Mouse (Mus musculus): ENCODE results near the gene Gm28308.

Gm28308 gene

DNA sequence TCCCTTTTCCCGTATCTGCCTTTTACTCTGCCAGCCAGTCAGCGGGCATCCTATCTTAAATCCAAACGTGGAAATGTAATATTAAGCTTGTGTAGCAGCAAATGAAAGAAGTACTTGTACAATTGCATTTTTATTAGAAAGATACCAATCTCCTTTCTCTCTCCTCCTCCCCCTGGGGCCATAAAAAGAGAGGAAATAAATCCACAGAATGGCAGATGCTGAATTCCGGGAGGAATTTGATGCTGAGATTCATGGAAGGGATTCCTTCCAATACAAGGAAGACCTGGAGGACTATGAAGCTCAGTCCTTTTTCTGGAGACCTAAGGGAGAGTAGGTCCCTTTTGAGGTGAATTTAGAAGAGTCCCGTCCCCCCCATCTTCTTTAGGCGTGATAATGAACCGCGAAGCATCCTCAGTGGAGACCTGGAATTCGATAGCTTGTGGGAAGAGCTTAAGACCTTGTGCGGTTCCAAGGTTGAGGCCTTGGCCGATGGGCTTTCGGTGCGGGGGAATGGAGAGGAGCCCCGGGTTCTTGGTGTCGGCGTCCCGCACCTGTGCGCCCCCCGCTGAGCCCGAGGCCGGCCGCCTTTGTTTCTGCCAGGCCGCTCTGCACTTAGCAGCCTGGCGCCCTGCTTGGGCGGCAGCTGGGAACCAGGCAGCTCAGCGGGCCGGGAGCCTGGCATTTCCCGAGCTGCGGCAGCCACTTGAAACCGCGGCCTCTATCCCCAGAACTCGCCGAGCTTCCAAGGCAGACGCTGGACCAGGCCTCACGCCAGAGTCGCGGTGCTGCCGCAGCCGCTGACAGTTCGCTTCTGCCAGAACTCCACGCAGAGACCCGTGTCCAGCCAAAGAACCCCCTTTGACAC lies 44.7 kb downstream of the Gm28308 start:
- no peak for DNase-seq (ENCODE audit: low read depth)

DNA sequence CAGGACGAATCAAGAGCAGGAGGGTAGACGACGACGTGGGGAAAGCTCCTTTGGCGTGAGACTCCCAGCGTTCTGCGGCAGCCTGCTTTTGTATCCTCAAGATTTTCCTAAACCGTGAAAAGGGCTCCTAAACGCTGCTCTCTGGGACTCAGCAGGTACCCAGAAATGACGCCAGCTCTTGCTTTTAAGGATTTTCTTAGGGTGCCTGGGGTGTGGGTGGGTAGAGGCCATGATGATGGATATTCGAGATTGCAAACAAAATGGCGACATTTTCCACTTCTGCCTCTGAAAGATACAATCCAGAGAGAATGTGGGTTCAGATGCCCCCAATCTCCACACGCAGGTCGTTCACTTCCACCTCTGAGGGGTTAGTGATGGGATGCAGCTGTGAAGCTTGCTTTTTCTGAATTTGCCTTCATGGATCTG lies 45.4 kb downstream of the Gm28308 start:
- no peak for DNase-seq (ENCODE audit: low read depth)

DNA sequence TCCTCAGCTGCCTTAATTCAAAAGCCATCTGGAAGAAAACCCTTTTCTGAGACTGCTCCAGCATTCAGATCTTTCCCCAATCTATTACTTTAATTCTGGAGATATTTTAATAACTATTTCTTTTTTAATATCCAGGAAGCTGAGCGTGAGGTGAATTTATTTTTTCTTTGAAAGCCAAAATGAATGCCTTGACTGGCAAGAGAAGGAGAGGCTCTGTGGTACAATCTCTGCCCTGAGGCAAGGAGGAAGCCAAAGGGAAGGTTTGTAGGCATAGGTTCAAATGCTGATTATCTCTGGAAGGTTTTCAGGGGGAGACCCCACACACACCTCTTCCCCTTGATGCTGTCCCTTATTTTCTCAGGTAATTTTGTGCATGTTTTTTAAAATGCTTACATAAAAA lies 46.0 kb downstream of the Gm28308 start:
- DNase-seq (ENCODE audit: low read depth): no peak

DNA sequence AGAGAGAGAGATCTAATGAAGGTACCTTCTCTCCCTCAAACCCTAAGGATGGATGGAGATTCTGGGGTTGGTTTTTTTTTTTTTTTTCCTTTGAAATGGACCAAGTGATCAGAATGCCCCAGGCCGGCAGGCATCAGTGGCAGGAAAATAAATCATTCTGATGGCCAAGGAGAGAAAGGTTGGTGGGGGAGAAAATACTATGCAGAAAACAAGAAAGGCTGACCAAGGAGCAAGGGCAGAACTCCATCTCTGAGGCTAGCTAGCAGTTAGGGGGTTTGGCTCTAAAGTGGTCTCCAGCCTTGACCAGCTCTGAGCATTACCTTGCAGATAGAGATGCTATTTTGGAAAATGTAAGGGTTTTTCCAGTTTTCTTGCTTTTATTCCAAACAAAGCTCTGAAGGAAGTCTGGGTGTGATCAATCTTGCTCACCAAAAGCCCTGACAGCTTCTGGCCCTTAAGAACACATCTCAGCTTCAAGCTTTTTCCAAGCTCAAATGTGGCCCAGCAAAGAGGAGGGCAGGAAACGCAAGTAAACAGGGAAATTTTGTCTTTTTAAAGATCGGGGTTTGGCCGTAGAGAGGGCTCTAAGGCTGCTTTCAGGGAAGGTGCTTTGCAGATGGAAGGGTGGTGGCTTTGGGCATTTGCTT lies 46.6 kb downstream of the Gm28308 start:
- DNase-seq (ENCODE audit: low read depth): no peak

DNA sequence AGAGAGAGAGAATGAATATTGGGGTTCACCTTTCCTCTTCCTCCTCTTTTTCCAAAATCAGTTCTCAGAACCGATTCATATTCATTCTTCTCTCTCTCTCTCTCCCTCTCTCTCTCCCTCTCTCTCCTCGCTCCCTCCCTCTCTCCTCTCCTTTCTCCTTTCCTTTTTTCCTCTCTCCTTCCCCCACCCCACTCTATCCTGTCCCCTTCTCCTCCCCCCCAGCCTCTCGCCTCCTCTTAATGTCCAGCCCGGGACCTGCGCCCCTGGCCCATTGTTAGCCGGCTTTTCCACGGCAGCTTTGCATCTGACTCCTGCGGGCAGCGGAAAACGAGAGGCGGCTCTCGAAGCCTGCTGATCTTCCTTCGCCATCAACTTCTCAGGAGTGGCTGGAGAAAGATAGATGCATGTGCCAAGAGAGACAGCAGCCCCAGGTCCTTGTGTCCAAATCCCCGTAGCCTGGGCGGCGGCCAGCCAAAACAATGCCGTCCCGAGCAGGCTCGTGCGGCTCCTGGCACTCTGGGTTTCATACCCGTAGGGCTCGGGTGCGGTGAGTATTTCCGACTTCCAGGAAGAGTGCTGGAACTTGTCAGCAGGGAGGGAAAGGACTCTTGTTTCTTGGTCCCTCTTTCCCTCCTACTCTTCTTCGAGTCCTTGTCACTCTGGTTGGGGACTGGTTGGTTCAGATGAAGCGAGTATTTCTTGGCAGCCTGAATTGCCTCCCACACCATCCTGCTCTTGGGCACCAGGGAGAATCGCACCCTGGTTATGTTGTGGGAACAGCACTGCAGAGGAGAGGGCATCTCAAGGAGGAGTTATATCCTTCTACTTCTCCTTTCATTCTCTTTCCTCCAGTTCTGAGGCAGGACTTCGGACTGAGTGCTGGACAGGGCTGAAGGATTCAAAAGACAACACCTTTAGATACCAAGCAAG lies 47.4 kb downstream of the Gm28308 start:
- DNase-seq (ENCODE audit: low read depth): no peak

DNA sequence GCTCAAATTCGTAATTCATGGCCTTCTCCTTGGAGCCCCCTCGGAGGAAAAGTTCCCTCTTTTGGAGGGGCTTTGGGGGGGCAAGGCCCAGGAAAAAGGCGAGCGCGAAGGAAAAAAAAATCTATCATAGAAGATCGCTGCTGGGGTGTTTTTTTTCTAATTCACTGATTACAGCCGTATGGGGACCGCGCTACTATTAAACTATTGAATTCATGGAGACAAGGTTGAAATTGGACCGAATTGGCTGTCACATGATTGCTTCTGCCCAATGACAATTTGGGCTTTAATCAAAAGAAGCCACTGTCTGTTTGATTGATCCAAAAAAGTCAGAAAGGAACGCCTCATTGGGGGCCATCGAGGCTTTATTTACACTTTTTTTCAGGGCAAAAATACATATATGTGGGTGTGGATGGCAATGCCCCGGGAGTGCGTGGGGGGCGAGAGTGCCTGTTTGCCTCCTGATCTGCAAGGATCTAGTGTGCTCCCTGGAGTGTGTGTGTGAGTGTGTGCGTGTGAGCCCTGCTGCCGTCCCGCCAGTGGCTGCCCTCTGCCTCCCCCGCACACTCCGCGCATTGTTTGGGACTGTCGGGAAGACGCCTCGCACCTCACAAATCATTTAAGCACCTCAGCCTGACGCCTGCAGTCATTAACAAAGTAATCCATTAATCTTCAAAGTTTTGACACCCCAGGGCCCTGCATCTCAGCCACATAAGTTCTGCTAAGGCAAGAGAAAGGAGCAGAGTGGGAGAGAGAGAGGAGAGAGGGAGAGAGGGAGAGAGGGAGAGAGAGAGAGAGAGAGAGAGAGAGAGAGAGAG lies 48.3 kb downstream of the Gm28308 start, which contains the start of gene Hoxa2:
TSS of gene Hoxa2 (minus strand) at position 206 of the 815 bp plus-strand sequence.
- DNase-seq (ENCODE audit: low read depth): no peak

DNA sequence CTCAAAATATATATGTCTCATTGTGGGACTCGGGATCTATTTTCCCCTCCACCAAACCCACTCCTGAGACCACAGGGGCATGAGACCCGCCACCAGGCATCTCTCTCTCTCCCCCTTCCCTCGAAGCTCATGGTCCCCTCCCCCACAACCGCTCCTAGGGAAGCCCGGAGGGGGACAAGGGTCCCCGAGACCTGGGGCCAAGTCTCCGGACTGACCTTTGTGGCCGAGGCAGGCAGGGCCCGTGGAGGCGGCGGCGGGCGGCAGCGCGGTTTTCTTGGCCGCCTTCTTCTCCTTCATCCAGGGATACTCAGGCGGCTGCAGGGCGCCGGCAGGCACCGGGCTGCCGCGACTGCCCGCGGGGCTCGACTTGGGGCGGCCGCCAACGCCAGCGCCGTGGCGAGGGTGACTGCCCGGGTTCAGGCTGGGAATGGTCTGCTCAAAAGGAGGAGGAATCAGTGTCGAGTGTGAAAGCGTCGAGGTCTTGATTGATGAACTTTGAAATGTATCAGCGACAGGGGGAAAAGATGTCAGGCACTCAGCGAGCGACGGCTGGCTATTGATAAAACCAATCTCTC lies 49.0 kb downstream of the Gm28308 start:
- DNase-seq (ENCODE audit: low read depth): no peak

DNA sequence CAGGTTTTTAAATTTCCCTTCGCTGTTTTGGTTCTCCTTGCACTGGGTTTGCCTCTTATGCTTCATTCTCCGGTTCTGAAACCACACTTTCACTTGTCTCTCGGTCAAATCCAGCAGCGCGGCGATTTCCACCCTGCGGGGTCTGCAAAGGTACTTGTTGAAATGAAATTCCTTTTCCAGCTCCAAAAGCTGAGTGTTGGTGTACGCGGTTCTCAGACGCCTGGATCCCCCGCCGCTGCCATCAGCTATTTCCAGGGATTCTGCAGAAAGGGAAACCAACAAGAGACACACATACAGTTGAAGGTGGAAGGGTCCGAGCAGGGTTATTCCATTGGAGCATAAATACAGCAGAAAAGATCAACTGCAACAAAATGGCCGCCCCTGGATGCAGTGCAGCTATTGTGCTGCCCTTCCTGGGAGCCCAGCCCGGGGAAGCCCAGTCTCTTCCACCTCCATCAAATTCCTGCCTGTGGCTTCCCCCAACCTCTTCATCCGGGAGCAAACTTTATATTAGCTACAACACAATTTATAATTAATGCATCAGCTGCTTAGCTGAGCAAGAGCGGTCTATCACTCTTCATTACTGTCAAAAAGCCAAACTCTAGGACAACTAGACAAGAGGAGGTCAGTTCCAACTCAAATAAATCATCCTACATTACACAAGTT lies 49.6 kb downstream of the Gm28308 start:
- DNase-seq (ENCODE audit: low read depth): no peak

DNA sequence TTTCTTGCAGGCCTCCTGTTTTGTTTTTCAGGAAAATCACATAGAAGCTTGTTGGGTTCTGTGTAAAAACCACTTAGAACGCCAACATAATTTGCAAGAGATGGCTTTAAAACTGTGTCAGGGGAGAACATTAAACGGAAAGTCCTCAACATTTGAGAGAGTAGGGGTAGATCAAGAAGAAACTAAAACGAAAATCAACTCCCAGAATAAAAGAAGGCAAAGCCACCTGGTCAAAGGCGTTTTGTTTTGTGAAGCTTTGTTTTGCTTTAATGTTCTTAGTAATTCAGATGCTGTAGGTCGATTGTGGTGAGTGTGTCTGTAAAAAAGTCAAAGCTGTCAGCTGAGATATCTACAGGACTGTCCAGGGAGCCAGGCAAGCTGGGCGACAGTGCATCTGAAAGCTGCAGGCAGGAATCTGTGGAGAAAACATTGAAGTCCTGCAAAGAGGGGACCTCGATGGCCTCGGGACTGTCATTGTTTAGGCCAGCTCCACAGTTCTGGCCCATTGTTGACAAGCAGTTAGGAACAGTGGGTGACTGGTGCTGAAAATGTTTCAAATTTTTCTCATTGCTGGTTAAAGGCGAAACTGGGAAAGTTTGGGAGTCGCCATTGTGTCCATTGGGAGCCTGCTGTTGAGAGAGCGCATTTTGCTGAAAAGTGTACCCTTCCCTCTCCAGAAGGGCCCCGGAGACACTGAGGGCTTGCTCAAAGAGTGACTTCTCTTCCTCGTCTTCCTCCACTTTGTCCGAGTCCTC lies 50.4 kb downstream of the Gm28308 start:
- DNase-seq (ENCODE audit: low read depth): no peak

DNA sequence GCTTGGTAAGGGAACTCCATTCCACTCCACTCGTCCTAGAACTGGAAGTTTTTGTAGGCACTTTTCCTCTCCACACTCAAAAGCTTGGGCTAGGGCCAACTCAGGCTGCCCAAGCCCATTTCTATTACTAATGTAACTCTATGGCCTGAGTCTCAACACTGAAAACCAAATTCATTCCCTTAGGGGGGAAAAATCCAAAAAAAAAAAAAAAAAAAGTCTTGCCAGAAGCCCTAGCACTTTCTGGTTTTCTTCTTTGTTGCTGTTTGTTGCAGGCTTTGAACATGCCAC lies 51.1 kb downstream of the Gm28308 start:
- no peak for DNase-seq (ENCODE audit: low read depth)

DNA sequence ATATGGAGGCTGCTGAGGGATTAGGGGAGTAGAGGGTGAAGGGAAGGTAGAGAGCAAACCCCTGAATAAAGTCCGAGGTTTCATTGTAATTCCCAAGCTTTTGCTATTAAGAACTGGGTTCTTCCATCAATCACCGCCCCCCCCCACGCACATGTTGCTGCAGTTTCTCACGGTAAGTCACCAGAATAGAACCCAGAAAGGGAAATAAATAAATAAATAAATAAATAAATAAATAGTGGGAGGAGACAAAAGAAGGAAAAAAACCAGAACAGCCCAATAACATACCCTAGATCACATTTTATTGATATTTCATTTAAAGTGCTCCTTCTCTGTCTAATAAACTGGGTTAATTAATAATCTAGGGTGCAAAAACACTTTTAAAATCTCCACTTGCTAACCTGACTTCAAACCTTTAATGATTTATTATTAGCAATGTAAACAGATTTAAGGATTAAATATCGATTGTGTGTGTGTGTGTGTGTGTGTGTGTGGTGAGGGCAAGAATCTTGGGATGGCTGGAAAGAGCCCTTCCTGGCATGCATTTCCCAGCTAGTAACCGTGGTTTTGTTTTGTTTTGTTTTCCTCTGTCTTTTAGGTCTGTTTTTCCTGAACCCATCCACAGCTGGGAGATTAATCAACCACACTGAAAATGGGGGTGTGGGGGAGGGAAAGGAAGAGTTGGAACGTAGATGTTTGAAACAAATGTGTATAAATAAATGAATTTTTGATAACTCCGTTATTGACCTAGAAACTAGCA lies 51.6 kb downstream of the Gm28308 start:
- no peak for DNase-seq (ENCODE audit: low read depth)

DNA sequence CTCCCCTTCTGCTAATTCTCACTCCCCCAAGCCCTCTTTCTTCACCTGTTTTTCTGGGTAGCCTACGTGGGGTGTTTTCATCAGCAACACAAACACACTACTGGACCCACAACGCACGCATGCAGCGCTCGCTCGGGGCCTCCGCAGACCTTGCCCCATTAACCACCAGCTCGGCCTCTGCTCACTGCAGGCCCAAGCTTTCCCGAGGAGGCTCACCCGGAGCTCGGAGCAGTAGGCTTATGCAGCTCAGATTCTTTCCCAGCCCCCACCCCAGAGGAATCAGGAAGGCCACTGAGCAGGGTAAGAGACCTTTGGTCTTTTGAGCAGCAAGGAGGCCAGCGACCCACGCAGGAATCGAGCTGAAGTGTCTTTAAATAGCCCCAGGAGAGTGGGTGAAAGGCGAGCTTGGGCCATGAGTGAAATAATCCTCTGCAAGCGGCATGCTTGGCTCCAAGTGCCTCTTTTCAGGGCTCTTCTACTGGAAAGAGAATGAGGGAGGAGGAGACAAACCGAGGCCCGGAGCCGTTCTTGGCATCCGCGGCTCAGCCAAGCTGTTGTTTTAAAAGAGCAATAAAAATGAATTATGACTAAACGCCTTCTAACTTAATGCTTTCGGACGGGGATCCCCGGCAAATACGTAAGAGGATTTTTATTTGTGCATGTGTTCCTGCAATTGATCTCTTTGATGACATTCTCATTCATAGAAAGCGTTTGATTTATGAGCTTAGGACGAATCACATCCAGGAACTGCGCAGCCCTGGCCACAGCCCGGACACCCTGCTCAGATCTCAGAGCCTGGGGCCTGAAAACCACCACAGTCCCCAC lies 52.4 kb downstream of the Gm28308 start:
- DNase-seq (ENCODE audit: low read depth): no peak

DNA sequence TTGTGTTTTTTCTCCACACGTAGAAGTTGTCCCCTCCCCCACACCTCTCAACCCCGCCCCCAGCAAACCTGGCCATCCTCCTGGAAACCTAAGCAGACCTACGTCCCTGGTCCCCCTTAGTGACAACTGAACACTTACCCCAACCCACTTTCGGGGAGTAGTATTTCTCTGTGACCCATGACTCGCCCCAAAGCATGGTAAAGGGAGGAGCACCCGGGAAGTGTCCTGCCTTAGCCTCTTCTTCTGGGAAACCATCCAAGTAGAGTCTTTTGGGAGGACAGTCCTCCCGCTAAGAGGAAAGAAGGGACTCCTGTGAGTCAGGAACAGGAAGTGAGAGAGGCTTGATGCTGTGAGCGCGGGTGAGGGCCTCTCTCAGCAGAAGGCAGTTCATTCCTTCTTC lies 53.2 kb downstream of the Gm28308 start:
- DNase-seq (ENCODE audit: low read depth): no peak

DNA sequence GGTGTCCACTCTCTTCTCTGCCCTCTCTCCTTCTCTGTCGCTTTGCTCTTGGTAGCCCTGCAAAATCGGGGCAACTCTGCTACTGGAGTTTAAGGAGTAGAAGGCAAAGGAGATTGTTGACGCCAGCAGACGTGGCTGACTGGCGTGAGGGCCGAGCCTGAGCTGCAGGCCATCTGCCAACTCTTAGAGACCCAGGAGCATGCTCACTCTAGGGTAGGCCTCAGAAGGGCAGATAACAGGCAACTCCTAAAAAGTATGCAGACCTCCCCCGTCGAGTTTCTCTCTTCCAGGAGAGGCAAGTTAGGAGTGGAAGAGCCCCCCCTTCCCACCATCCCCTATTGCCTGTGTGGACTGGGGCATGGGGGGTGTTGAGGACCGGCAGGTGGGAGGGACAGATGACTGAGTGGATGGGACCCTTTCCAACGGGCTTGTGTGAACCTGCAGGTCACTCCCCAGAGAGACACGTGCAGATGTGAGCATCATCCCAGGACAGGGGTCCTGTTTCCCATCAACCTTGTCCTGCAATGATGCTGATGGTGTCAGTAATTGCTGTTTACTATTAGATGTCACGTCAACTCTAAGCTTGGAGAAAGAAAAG lies 53.9 kb downstream of the Gm28308 start:
- no peak for DNase-seq (ENCODE audit: low read depth)

DNA sequence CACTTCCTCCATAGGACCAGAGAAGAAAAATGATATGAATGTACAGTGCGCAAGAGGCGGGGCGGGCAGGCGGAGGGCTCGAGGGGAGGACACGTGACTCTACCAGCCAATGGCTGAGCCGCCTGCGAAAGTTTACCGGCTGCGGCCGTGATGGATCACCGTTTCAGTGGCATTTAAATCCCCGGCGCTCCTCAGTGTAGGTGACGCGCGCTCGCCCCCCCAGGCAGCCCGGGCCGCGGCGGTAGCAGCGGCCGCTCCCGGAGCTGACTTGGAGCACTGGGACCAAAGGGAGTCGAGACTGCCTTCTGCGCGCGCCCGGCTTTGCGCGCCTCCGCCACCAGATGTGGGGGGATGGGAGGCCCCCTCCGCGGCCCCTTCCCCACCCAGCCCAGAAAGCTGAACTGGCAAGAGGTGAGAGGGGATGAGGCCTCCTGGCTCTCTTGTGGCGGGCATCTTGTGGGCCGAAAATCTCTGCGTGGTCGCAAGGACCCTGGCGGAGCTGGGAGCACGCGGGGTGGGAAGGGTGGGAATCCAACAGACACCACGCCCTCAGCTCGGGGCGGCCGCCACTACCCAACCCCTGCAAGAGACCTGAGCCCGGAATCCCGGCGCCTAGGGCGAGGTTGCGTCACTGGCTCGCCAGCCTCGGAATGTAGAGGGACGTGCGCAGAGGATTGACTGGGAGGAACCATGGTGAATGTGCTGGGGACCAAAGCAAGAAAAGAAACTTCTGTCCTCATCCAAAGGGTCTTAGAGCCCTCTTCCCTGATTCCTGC lies 54.7 kb downstream of the Gm28308 start, which contains the start of gene Hoxa1:
TSS of gene Hoxa1 (minus strand) at position 42 of the 776 bp plus-strand sequence.
- DNase-seq (ENCODE audit: low read depth): peak; percentile 72

DNA sequence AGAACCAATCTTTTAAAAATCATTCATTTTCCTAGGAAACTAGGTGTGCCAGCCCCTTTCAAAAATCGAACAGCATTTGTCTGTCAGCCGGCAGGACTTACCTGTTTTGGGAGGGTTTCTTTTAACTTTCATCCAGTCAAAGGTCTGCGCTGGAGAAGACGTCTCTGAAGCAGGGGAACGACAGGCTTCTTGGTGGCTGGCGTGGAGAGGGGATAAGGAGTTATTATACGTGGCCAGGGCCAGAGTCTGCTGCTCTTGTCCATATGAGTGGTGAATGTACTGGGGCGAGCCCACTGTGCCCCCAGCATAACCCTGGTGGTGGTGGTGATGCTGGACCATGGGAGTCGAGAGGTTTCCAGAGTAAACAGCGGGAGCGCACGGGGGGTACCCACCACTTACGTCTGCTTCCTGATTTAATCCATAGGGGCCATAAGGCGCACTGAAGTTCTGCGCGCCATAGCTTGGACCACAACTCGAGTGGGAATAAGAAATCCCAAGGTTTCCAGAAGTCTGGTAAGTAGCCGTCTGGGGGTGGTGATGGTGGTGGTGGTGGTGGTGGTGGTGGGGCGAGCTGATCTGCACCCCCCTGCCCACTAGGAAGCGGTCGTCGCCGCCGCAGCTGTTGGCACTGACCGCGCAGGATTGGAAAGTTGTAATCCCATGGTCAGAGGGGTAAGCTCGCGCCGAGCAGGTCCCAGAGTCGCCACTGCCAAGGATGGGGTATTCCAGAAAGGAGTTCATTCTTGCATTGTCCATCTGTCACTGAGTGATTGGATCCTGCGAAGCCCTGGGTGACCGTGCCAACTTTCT lies 55.5 kb downstream of the Gm28308 start:
- no peak for DNase-seq (ENCODE audit: low read depth)
